Mouse (Mus musculus): ENCODE data around the gene Dab2. TPM values are rescaled to one million over a fixed set of nuclear protein-coding genes. Genes with fewer than 3 reads are reported as not detected.

The Dab2 gene
- polyA plus RNA-seq (2015; fragmentation: Nextera tagmentation; extraction: Ambion mirVana): 30.8 and 37.9 TPM in 2 replicates

DNA sequence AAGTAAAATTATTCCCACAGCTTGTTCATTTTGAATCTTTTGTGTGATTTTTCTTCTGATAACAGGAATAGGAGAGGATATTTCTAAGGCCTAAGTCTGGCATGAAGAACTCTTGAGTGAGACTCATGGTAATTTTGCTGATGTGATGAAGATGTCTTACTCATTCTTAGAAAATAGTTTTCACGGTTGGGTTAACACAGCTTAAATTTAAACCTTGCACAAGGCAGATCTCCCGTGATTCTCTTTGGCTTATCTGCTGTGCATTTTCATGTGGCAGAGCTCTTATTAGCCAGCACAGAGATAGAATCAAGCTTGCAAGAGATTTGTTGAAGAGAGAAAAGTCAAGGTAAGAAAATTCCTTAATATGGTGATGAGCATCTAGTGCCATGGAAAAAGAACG is at the start of gene Dab2:
TSS of gene Dab2 (plus strand) at position 235 of the 400 bp plus-strand sequence.
- H3K9me3 ChIP-seq: no peaks in the 10 kb centered on the region
- no peaks in the 10 kb centered on the region for H3K27me3 ChIP-seq
- H3K27ac ChIP-seq (replicated peaks): no peak within 1 kb of the TSS
- no peak within 1 kb of the TSS for H3K4me3 ChIP-seq
- H3K36me3 ChIP-seq: no peaks in the 10 kb centered on the region
- H3K4me1 ChIP-seq (replicated peaks): no peaks in the 10 kb centered on the region
- no peak within 1 kb of the TSS for H3K9ac ChIP-seq
- no peak within 1 kb of the TSS for H3K4me2 ChIP-seq
- WGBS: 83% methylated on average over 3 of the region's 3 CpGs
- no peak for ATAC-seq (ENCODE audit: low read depth)

DNA sequence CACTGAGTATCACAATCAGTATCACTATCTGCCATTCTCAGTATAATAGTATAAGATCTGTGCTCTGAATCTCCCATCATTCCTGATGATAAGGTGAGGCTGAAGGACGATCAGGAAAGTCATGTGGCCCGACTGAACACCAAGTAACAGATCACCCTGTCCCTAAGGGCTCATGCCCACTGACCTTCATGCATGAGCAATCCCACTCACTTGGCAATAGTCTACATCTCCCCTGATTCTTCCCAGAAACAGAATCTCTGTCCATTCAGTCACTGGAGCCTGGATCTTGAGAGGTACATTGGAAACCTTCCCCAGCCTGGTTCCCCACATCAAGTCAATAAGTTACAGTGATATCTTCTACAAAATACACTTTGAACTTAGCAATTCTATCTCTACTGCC is 46.1 kb upstream of the Dab2 start:
- 96% methylated on average over 2 of the region's 2 CpGs for whole genome bisulfite sequencing
- no peak for ATAC-seq (ENCODE audit: low read depth)
- no peak overlapping the region for H3K4me2 ChIP-seq
- no peaks in the 10 kb centered on the region for H3K9me3 ChIP-seq
- H3K9ac ChIP-seq: no peak overlapping the region
- H3K4me3 ChIP-seq: no peak overlapping the region
- H3K27me3 ChIP-seq: no peaks in the 10 kb centered on the region
- no peaks in the 10 kb centered on the region for H3K36me3 ChIP-seq
- H3K27ac ChIP-seq (replicated peaks): no peak overlapping the region
- H3K4me1 ChIP-seq (replicated peaks): no peaks in the 10 kb centered on the region

DNA sequence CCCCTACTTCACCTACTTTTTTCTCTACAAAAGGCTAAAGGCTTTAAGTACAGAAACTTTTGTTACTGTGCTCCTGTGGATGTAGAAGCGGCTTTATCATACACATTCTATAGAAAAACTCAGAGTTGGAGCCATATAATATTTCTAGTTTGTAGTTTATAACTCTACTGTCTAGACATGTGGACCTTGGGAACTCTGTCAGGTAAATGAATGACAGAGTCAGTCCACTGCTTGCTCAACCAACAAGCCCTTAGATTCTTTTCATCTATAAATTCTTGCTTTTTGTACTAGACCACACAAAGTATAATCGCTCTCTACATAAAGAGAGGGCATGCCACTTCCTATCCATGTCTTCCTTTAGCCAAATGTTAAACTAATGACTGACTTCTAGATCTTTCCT is 45.2 kb upstream of the Dab2 start:
- H3K9ac ChIP-seq: no peak overlapping the region
- no peak for ATAC-seq (ENCODE audit: low read depth)
- no peaks in the 10 kb centered on the region for H3K27me3 ChIP-seq
- H3K4me1 ChIP-seq (replicated peaks): no peaks in the 10 kb centered on the region
- H3K4me2 ChIP-seq: no peak overlapping the region
- no peak overlapping the region for H3K27ac ChIP-seq (replicated peaks)
- WGBS: 96% methylated on average over 2 of the region's 2 CpGs
- no peaks in the 10 kb centered on the region for H3K9me3 ChIP-seq
- no peaks in the 10 kb centered on the region for H3K36me3 ChIP-seq
- H3K4me3 ChIP-seq: no peak overlapping the region

DNA sequence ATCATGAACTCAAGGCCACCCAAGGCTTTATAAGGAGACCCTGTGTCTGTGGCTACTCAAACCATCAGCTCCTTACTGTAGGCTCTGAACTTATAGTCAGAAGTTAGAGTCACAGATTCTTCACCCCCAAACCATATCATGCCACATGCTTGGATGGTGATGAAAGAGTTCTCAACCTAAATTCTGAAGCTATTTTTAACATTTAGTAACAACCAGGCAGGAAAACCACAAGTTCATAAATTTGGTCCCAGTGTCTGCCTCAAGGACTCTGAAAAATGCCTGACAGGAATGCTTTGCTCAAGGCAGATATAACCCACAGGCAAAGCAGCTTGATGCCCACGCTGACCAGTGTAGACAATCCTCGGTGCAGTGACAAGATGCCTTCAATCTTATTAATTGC is 42.5 kb upstream of the Dab2 start:
- no peak for ATAC-seq (ENCODE audit: low read depth)
- Histone ChIP-seq H3K4me3 (no peak overlapping the region), H3K4me2 (no peak overlapping the region), H3K4me1 (replicated peaks) (no peaks in the 10 kb centered on the region), H3K27ac (replicated peaks) (no peak overlapping the region), H3K9ac (no peak overlapping the region), H3K36me3 (no peaks in the 10 kb centered on the region), H3K27me3 (no peaks in the 10 kb centered on the region), H3K9me3 (no peaks in the 10 kb centered on the region)
- 86% methylated on average over 2 of the region's 2 CpGs for WGBS

DNA sequence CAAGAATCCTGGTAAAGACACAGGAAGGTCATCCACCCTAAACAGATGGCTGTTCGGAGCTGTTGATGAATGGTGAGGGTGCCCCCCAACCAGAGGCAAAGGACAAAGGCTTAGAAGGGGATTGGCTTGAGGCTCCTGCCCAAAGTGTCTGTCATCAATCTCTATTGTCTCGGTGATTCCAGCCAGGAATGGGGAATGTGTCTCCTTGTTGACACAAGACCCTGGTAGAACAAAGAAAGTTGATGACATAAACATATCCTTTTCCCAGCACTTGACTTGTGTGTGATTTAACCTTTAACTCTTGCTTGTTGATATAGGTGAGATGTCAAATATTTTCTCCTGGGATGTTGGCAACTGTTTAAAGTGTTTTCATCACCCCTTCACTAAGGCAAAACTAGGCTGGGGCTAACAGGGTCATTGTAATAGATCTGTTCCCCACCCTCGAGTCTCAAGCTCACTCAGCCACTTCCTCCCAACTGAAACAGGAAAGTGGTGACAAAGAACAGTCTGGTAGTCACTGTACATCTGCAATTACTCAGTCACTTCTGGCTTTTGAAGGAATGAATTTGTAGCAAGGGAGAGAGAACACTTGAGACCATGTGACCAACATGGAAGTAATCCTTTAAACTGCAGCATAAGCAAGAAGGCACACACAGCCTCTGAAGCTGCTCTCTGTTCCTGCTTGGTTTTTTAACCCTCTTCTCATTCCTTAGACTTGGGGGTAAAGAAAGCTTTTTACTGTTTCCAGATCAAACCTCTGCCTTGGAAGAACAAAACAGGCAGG is 39.4 kb upstream of the Dab2 start:
- Histone ChIP-seq H3K4me3 (no peak overlapping the region), H3K36me3 (no peaks in the 10 kb centered on the region), H3K4me1 (replicated peaks) (no peaks in the 10 kb centered on the region), H3K27me3 (no peaks in the 10 kb centered on the region), H3K9ac (no peak overlapping the region), H3K9me3 (no peaks in the 10 kb centered on the region), H3K4me2 (no peak overlapping the region), H3K27ac (replicated peaks) (peak overlapping the region; percentile 10; the same call in 1 of the 2 replicates)
- no peak for ATAC-seq (ENCODE audit: low read depth)
- WGBS: 10% methylated on average over 3 of the region's 3 CpGs

DNA sequence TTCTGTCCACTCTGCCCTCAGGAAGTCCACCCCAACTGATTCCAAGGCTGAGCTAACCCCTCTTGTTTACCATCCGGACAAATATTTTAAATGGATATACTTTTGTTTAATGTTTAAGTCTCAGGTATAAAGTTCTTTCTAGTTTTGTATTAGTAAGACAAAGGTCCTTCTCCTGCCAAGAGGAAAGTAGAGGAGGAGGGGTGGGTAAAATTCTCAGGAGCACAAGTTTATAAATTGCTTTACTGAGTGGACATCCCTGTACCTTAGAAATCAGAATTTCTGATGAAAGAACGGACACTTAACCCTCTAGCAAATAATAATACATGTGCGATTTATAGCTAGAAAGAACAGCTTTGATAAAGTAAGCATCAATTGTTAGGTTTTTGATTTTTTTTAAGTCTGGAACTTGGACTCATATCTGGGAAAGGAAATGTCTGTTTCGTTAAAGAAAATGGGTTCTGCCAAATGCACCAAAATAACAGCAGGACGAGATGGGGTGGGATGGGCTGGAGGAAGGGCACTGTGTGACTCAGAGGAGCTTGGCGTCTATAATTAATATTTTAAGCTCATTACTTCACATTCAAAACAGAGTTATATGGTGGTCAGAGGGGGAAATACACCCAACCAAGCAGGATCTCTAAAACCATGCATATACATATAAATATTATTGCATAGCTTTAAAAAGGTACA is 38.7 kb upstream of the Dab2 start:
- no peak overlapping the region for H3K9ac ChIP-seq
- H3K27me3 ChIP-seq: no peaks in the 10 kb centered on the region
- H3K4me1 ChIP-seq (replicated peaks): no peaks in the 10 kb centered on the region
- no peaks in the 10 kb centered on the region for H3K9me3 ChIP-seq
- peak overlapping the region; percentile 10; the same call in 1 of the 2 replicates for H3K27ac ChIP-seq (replicated peaks)
- H3K4me2 ChIP-seq: no peak overlapping the region
- ATAC-seq (ENCODE audit: low read depth): no peak
- no peak overlapping the region for H3K4me3 ChIP-seq
- H3K36me3 ChIP-seq: no peaks in the 10 kb centered on the region
- 83% methylated on average over 6 of the region's 6 CpGs for WGBS

DNA sequence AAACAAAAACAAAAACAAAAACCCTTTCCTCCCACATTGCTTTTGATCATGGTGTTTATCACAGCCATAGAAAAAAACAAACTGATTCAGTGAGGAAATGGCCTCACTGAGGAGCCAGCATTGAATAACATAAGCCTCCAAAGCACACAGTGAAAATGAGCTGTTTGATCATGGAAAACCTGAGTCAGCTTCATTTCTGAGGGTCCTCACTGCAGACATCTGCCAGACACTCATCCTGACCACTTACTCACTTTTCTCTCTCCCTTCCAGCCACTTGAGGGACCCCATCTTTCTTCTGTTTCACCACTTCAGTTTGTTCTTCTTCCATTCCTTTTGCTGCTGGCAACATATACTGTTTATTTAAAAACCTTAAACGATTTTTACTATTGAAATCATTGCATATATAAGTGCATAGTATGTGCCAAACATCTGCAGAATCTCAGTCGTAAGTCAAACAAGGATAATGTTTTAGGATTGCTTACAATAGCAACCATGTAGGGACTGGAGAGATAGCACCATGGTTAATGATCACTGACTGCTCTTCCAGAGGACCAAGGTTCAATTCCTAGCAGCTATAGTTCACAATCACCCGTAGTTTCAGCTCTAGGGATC is 32.3 kb upstream of the Dab2 start:
- ATAC-seq (ENCODE audit: low read depth): no peak
- no peaks in the 10 kb centered on the region for H3K9me3 ChIP-seq
- WGBS: 78% methylated on average over 3 of the region's 3 CpGs

DNA sequence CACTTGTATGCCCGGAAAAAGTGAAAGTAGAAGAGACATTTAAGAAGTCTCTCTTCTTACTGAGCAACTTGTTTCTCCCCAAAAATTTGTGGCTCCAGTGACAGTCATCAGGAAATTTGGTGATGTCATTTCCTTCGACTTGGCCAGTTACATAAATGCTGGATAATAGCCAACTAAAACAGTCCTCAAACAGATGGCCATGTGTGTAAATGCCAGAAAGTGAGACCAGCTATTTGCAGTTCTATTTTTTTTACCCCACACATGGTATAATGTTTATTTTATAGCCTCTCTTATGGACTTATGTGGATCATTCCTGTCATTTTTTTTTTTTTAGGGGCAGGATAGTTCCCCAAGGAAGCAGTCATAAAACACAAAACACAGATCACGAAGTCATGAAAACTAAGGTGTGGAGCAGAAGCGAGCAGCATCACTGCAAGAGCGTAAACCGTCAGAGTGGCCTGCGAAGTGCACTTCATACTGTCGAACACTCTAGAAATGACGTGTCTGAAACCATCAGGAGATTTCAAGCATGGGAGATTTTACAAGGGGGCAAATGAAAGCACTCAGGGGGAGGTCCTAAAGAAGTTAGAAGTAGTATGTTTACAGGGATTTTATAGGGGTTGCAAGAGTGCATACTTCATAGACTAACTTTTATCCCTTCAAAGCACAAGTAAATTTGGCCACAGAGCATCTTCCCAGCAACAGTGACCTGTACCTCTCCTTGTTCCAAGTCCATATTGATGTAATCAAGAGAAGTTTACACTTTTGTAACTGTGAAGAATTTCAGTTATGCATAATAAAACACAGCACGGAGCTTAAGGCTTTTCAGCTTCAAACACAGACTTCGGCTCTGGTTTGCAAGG is 20.8 kb upstream of the Dab2 start:
- H3K27me3 ChIP-seq: no peaks in the 10 kb centered on the region
- H3K36me3 ChIP-seq: no peaks in the 10 kb centered on the region
- H3K4me1 ChIP-seq (replicated peaks): no peaks in the 10 kb centered on the region
- no peaks in the 10 kb centered on the region for H3K9me3 ChIP-seq
- H3K4me2 ChIP-seq: no peak overlapping the region
- no peak overlapping the region for H3K27ac ChIP-seq (replicated peaks)
- H3K4me3 ChIP-seq: no peak overlapping the region
- no peak overlapping the region for H3K9ac ChIP-seq
- ATAC-seq (ENCODE audit: low read depth): no peak
- WGBS: 68% methylated on average over 11 of the region's 11 CpGs

More for the DNA sequence above, 32.3 kb upstream of the Dab2 start:
- no peaks in the 10 kb centered on the region for H3K36me3 ChIP-seq
- no peak overlapping the region for H3K9ac ChIP-seq
- no peaks in the 10 kb centered on the region for H3K4me1 ChIP-seq (replicated peaks)
- no peaks in the 10 kb centered on the region for H3K27me3 ChIP-seq
- H3K4me2 ChIP-seq: no peak overlapping the region
- no peak overlapping the region for H3K27ac ChIP-seq (replicated peaks)
- no peak overlapping the region for H3K4me3 ChIP-seq

DNA sequence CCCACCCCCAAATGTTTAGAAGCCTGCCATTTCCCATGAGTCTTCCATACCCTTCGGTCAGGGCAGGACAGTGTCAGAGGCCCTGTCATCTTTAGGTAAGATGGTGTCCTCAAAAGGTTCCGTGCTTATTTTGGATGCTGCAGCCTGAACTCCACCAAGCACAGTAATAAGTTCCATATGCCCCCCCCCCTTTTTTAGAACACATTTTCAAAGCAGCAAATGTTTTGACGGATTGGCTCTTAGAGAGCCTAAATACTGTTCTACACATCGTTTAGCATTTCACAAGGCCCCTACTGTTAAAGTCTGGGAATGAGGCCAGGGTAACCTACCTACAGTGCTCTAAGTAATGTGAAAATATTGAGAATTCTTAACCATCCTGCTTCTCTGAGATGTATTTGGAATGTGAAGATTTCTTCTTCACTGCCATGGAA is 19.6 kb upstream of the Dab2 start:
- H3K4me1 ChIP-seq (replicated peaks): no peaks in the 10 kb centered on the region

DNA sequence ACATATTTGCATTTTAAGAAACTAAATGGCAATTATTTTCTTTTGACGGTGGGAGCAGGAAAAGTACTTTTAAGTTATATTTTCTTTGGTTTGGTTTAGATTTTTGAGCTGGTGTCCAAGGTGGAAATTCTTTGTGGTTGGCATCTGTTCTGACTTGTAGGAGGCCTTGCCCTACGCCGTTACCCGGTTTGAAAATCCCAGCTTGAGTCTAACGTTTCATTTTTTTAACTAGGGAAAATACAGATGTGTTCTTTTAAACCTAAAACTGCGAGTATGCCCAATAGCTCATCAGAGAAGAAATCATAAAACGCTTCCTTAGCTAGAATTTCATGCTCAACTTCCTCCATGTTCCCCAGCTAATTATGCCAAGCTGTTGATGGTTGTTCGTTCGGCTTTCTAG is 16.3 kb upstream of the Dab2 start:
- no peak overlapping the region for H3K9ac ChIP-seq
- no peak overlapping the region for H3K4me3 ChIP-seq
- H3K4me1 ChIP-seq (replicated peaks): no peaks in the 10 kb centered on the region
- 82% methylated on average over 9 of the region's 9 CpGs for WGBS
- ATAC-seq (ENCODE audit: low read depth): no peak
- H3K27me3 ChIP-seq: no peaks in the 10 kb centered on the region
- H3K27ac ChIP-seq (replicated peaks): no peak overlapping the region
- no peaks in the 10 kb centered on the region for H3K9me3 ChIP-seq
- H3K4me2 ChIP-seq: no peak overlapping the region
- H3K36me3 ChIP-seq: no peaks in the 10 kb centered on the region

More for the DNA sequence above, 19.6 kb upstream of the Dab2 start:
- WGBS: 63% methylated on average over 4 of the region's 4 CpGs
- Histone ChIP-seq H3K27me3 (no peaks in the 10 kb centered on the region), H3K9me3 (no peaks in the 10 kb centered on the region), H3K36me3 (no peaks in the 10 kb centered on the region), H3K9ac (no peak overlapping the region), H3K4me2 (no peak overlapping the region), H3K27ac (replicated peaks) (peak overlapping the region; percentile 38; the same call in 1 of the 2 replicates), H3K4me3 (no peak overlapping the region)
- ATAC-seq (ENCODE audit: low read depth): no peak

DNA sequence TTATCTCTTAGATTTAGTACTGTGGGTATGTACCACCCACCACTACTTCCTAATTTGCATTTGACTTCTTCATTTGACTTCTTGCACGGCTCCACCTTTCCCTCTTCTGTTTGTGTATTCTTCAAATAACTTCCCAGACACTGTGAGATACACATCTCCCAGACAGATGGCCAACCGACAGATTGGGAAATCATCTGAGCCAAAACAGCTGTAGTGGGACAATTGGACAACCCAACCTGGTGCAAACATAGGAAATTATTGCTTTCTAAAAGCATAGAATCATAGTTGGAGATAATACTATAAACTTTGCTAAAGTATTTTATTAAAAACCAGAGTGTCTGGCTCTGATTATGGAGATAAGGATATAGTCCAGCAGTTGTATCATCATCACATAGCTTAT is 3.5 kb upstream of the Dab2 start:
- 83% methylated on average over 2 of the region's 2 CpGs for WGBS
- no peak for ATAC-seq (ENCODE audit: low read depth)
- H3K9me3 ChIP-seq: no peaks in the 10 kb centered on the region

More for the DNA sequence above, 3.5 kb upstream of the Dab2 start:
- Histone ChIP-seq H3K36me3 (no peaks in the 10 kb centered on the region), H3K27me3 (no peaks in the 10 kb centered on the region), H3K27ac (replicated peaks) (no peak overlapping the region), H3K4me3 (no peak overlapping the region), H3K9ac (no peak overlapping the region), H3K4me1 (replicated peaks) (no peaks in the 10 kb centered on the region), H3K4me2 (no peak overlapping the region)
